In genomic region chr11:117284721-117285605, GRCm38 (mm10) we compare ENCODE assay signal across 8 mouse cellular contexts.
A peak's percentile ranks its signal among the peaks of the same experiment; 100 is the strongest.
DNase-seq lines count a peak whose midpoint lies in the region; ATAC-seq lines count a peak whose summit lies in the region.

No protein-coding gene starts in this region.

- 0 out of 2 replicates have a peak, but pooled peaks have one; percentile 21 for ATAC-seq in liver, embryonic 12.5 days
- ATAC-seq in liver, embryonic 11.5 days (replicated peaks; ENCODE audit: low FRiP score) = no peak
- ATAC-seq in embryonic facial prominence, embryonic 12.5 days (ENCODE audit: insufficient number of reproducible peaks, insufficient read depth, low FRiP score, low TSS enrichment) = peak; percentile 62
- peak; percentile 76 for ATAC-seq in intestine, embryonic 16.5 days
- no peak for ATAC-seq in midbrain, embryonic 11.5 days (ENCODE audit: low FRiP score)
- ATAC-seq in inflammation-experienced regulatory T-cells, adult 6 months = no peak
- ATAC-seq in megakaryocyte, adult 5-6 weeks (ENCODE audit: poor library complexity, severe bottlenecking) = no peak

- 0 out of 2 replicates have a peak, but pooled peaks cover 5% of the 10 kb centered on the region for H3K36me3 ChIP-seq in liver, embryonic 12.5 days
- no peaks in the 10 kb centered on the region for H3K36me3 ChIP-seq in liver, embryonic 11.5 days (ENCODE audit: control insufficient read depth, insufficient read depth, low read length)
- peaks cover 4% of the 10 kb centered on the region; the same call in 1 of the 2 replicates for H3K36me3 ChIP-seq in embryonic facial prominence, embryonic 12.5 days
- no peaks in the 10 kb centered on the region; the same call in 1 of the 2 replicates for H3K36me3 ChIP-seq in intestine, embryonic 16.5 days (ENCODE audit: control insufficient read depth, insufficient read depth, low read length)
- no peaks in the 10 kb centered on the region for H3K36me3 ChIP-seq in midbrain, embryonic 11.5 days (ENCODE audit: control insufficient read depth, insufficient read depth, low read length)

- H3K4me1 ChIP-seq in liver, embryonic 12.5 days = peaks cover 50% of the 10 kb centered on the region
- H3K4me1 ChIP-seq in liver, embryonic 11.5 days (replicated peaks; ENCODE audit: control insufficient read depth, insufficient read depth, low read length) = peaks cover 40% of the 10 kb centered on the region
- peaks cover 81% of the 10 kb centered on the region for H3K4me1 ChIP-seq in embryonic facial prominence, embryonic 12.5 days
- peaks cover 53% of the 10 kb centered on the region for H3K4me1 ChIP-seq in intestine, embryonic 16.5 days (ENCODE audit: control insufficient read depth, insufficient read depth, low read length)
- H3K4me1 ChIP-seq in midbrain, embryonic 11.5 days (ENCODE audit: control insufficient read depth, insufficient read depth, low read length) = peaks cover 14% of the 10 kb centered on the region

- no peaks in the 10 kb centered on the region for H3K9me3 ChIP-seq in liver, embryonic 12.5 days (replicated peaks)
- no peaks in the 10 kb centered on the region for H3K9me3 ChIP-seq in liver, embryonic 11.5 days (ENCODE audit: control insufficient read depth, low read length)
- no peaks in the 10 kb centered on the region for H3K9me3 ChIP-seq in embryonic facial prominence, embryonic 12.5 days
- H3K9me3 ChIP-seq in intestine, embryonic 16.5 days (ENCODE audit: control insufficient read depth, low read length) = no peaks in the 10 kb centered on the region
- H3K9me3 ChIP-seq in midbrain, embryonic 11.5 days (ENCODE audit: control insufficient read depth, low read length) = no peaks in the 10 kb centered on the region

- H3K27me3 ChIP-seq in liver, embryonic 12.5 days (replicated peaks) = no peaks in the 10 kb centered on the region
- H3K27me3 ChIP-seq in liver, embryonic 11.5 days (replicated peaks; ENCODE audit: control insufficient read depth, insufficient read depth, low read length) = no peaks in the 10 kb centered on the region
- H3K27me3 ChIP-seq in embryonic facial prominence, embryonic 12.5 days = no peaks in the 10 kb centered on the region
- no peaks in the 10 kb centered on the region for H3K27me3 ChIP-seq in intestine, embryonic 16.5 days (replicated peaks; ENCODE audit: control insufficient read depth, insufficient read depth, low read length)
- H3K27me3 ChIP-seq in midbrain, embryonic 11.5 days (ENCODE audit: control insufficient read depth, insufficient read depth, low read length) = no peaks in the 10 kb centered on the region

- no peak overlapping the region for H3K4me3 ChIP-seq in liver, embryonic 12.5 days
- H3K4me3 ChIP-seq in liver, embryonic 11.5 days (ENCODE audit: low read depth, low read length) = no peak overlapping the region
- H3K4me3 ChIP-seq in embryonic facial prominence, embryonic 12.5 days = no peak overlapping the region; the same call in 1 of the 2 replicates
- H3K4me3 ChIP-seq in intestine, embryonic 16.5 days (ENCODE audit: low read length) = no peak overlapping the region
- H3K4me3 ChIP-seq in midbrain, embryonic 11.5 days (ENCODE audit: low read depth, low read length) = no peak overlapping the region

- no peak overlapping the region for H3K27ac ChIP-seq in liver, embryonic 12.5 days
- no peak overlapping the region for H3K27ac ChIP-seq in liver, embryonic 11.5 days (ENCODE audit: low read depth, low read length)
- peak overlapping the region; percentile 94 for H3K27ac ChIP-seq in embryonic facial prominence, embryonic 12.5 days
- peak overlapping the region; percentile 90 for H3K27ac ChIP-seq in intestine, embryonic 16.5 days (ENCODE audit: low read length)
- H3K27ac ChIP-seq in midbrain, embryonic 11.5 days (ENCODE audit: low read depth, low read length) = peak overlapping the region; percentile 2; the same call in 1 of the 2 replicates

- H3K9ac ChIP-seq in liver, embryonic 12.5 days = no peak overlapping the region
- no peak overlapping the region for H3K9ac ChIP-seq in liver, embryonic 11.5 days (ENCODE audit: low read depth, low read length)
- peak overlapping the region; percentile 25 for H3K9ac ChIP-seq in embryonic facial prominence, embryonic 12.5 days
- H3K9ac ChIP-seq in intestine, embryonic 16.5 days (ENCODE audit: low read depth, low read length) = peak overlapping the region; percentile 66
- H3K9ac ChIP-seq in midbrain, embryonic 11.5 days (ENCODE audit: low read length) = peak overlapping the region; percentile 10

- H3K4me2 ChIP-seq in liver, embryonic 12.5 days = no peak overlapping the region
- H3K4me2 ChIP-seq in liver, embryonic 11.5 days = no peak overlapping the region
- peak overlapping the region; percentile 25 for H3K4me2 ChIP-seq in embryonic facial prominence, embryonic 12.5 days (replicated peaks)
- no peak overlapping the region; the same call in 1 of the 2 replicates for H3K4me2 ChIP-seq in intestine, embryonic 16.5 days (ENCODE audit: low read depth, low read length)
- H3K4me2 ChIP-seq in midbrain, embryonic 11.5 days = no peak overlapping the region

- no peak for DNase-seq in liver, embryonic 11.5 days (ENCODE audit: low spot score)
- no peak for DNase-seq in midbrain, embryonic 11.5 days (ENCODE audit: low spot score, missing footprints)
- no peak for DNase-seq in spleen, postnatal 4 days (ENCODE audit: low spot score in 2 of 2)

- WGBS in liver, embryonic 12.5 days (ENCODE audit: insufficient replicate concordance) = 67% methylated on average over 19 of the region's 19 CpGs
- 70% methylated on average over 19 of the region's 19 CpGs for WGBS in liver, embryonic 11.5 days
- WGBS in embryonic facial prominence, embryonic 12.5 days = 23% methylated on average over 19 of the region's 19 CpGs
- 50% methylated on average over 19 of the region's 19 CpGs for WGBS in intestine, embryonic 16.5 days
- 38% methylated on average over 19 of the region's 19 CpGs for WGBS in midbrain, embryonic 11.5 days

Comparison
In these comparisons a context has a peak if more than half of its experiments do, and no peak if none do; other contexts are left out.
1. ATAC-seq: peak in liver, embryonic 12.5 days (single experiment), embryonic facial prominence, embryonic 12.5 days (single experiment) and intestine, embryonic 16.5 days (single experiment); none in liver, embryonic 11.5 days (single experiment), midbrain, embryonic 11.5 days (single experiment), inflammation-experienced regulatory T-cells, adult 6 months (single experiment) and megakaryocyte, adult 5-6 weeks (single experiment).
2. H3K27ac ChIP-seq: peak in embryonic facial prominence, embryonic 12.5 days (single experiment), intestine, embryonic 16.5 days (single experiment) and midbrain, embryonic 11.5 days (single experiment); none in liver, embryonic 12.5 days (single experiment) and liver, embryonic 11.5 days (single experiment).
3. H3K9ac ChIP-seq: peak in embryonic facial prominence, embryonic 12.5 days (single experiment), intestine, embryonic 16.5 days (single experiment) and midbrain, embryonic 11.5 days (single experiment); none in liver, embryonic 12.5 days (single experiment) and liver, embryonic 11.5 days (single experiment).